ENCODE assay signal across 8 mouse cellular contexts in the genomic region with DNA sequence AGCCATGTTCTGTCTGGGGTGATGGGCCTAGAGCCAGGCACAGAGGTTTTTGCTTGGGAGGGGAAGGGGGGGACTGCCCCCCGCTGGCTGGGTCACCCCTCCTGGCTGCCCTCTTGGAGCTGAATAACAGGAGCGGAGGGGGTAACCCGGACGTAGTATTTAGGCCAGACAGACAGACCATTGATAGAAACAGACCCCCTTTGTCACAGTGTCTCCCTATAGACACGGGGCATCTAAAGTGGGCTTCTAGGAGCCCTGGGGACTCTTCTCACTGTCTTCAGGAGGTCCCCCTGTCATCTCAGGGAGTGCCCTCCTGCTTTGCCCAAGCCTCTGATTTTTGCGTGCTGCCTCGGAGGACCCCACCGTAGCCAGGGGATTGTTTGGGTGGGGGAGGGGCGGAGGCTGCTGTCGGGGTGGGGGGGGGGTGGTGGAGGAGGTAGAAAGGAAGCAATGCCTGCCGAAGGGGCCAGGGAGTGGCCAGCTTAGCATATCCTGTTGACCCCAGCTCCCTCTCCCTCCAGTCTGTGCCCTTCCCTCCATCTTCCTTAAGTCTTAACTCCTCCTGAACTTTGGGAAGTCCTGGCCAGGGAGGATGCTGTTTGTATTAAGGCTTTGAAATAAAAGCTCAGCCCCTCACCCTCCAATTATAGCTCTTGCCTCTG. TPM values are rescaled to one million over a fixed set of nuclear protein-coding genes. Genes with fewer than 3 reads are reported as not detected.
A peak's percentile ranks its signal among the peaks of the same experiment; 100 is the strongest.
DNase-seq lines count a peak whose midpoint lies in the region; ATAC-seq and TF ChIP-seq lines count a peak whose summit lies in the region.

No protein-coding gene starts in this region.

- H3K36me3 ChIP-seq in lung, postnatal 0 days (ENCODE audit: insufficient read depth, low read length): peaks cover 12% of the 10 kb centered on the region
- peaks cover 8% of the 10 kb centered on the region; the same call in 1 of the 2 replicates for H3K36me3 ChIP-seq in limb, embryonic 11.5 days (ENCODE audit: control insufficient read depth, insufficient read depth, low read length)
- peaks cover 19% of the 10 kb centered on the region for H3K36me3 ChIP-seq in stomach, embryonic 15.5 days

- TF ChIP-seq EP300 in lung, postnatal 0 days (IDR thresholded peaks at IDR 0.05): no peak

- H3K9me3 ChIP-seq in lung, postnatal 0 days (ENCODE audit: low read length): no peaks in the 10 kb centered on the region
- H3K9me3 ChIP-seq in limb, embryonic 11.5 days (ENCODE audit: control insufficient read depth, low read length): no peaks in the 10 kb centered on the region
- H3K9me3 ChIP-seq in stomach, embryonic 15.5 days: no peaks in the 10 kb centered on the region

- no peak for TF ChIP-seq CTCF in lung, postnatal 0 days (IDR thresholded peaks at IDR 0.05)

- peak overlapping the region; percentile 84; the same call in 1 of the 2 replicates for H3K27ac ChIP-seq in lung, postnatal 0 days (ENCODE audit: low read length)
- peak overlapping the region; percentile 90; the same call in 1 of the 2 replicates for H3K27ac ChIP-seq in limb, embryonic 11.5 days (replicated peaks; ENCODE audit: low read depth, low read length)
- peak overlapping the region; percentile 93 for H3K27ac ChIP-seq in stomach, embryonic 15.5 days

- WGBS in lung, postnatal 0 days: 24% methylated on average over 5 of the region's 11 CpGs
- whole genome bisulfite sequencing in limb, embryonic 11.5 days: 9% methylated on average over 11 of the region's 11 CpGs
- 19% methylated on average over 11 of the region's 11 CpGs for WGBS in stomach, embryonic 15.5 days

- peak overlapping the region; percentile 29; the same call in 1 of the 2 replicates for H3K9ac ChIP-seq in lung, postnatal 0 days (replicated peaks; ENCODE audit: low read depth)
- peak overlapping the region; percentile 36; the same call in 1 of the 2 replicates for H3K9ac ChIP-seq in limb, embryonic 11.5 days (ENCODE audit: low read length)
- peak overlapping the region; percentile 17; the same call in 1 of the 2 replicates for H3K9ac ChIP-seq in stomach, embryonic 15.5 days

- peak overlapping the region; percentile 98 for H3K4me2 ChIP-seq in lung, postnatal 0 days (replicated peaks; ENCODE audit: low read depth, low read length)
- H3K4me2 ChIP-seq in limb, embryonic 11.5 days (ENCODE audit: low read depth, severe bottlenecking): peak overlapping the region; percentile 89
- peak overlapping the region; percentile 99 for H3K4me2 ChIP-seq in stomach, embryonic 15.5 days

- H3K27me3 ChIP-seq in lung, postnatal 0 days (replicated peaks; ENCODE audit: insufficient read depth, low read length): no peaks in the 10 kb centered on the region
- no peaks in the 10 kb centered on the region for H3K27me3 ChIP-seq in limb, embryonic 11.5 days (ENCODE audit: control insufficient read depth, insufficient read depth, low read length)
- H3K27me3 ChIP-seq in stomach, embryonic 15.5 days (replicated peaks): no peaks in the 10 kb centered on the region

- H3K4me3 ChIP-seq in lung, postnatal 0 days (ENCODE audit: low read depth, low read length): peak overlapping the region; percentile 10; the same call in 1 of the 2 replicates
- no peak overlapping the region for H3K4me3 ChIP-seq in limb, embryonic 11.5 days (ENCODE audit: low read depth, low read length)
- peak overlapping the region; percentile 78 for H3K4me3 ChIP-seq in stomach, embryonic 15.5 days (replicated peaks)

- peaks cover 47% of the 10 kb centered on the region for H3K4me1 ChIP-seq in lung, postnatal 0 days (ENCODE audit: insufficient read depth, low read depth, low read length)
- H3K4me1 ChIP-seq in limb, embryonic 11.5 days (ENCODE audit: control insufficient read depth, insufficient read depth, low read length): peaks cover 90% of the 10 kb centered on the region
- H3K4me1 ChIP-seq in stomach, embryonic 15.5 days: peaks cover 93% of the 10 kb centered on the region

- DNase-seq in adrenal gland, postnatal 14 days: peak; percentile 12
- DNase-seq in adrenal gland, adult (ENCODE audit: inconsistent age in 2 of 2, low spot score in 1 of 2): no peak
- peak; percentile 52 for DNase-seq in lung, postnatal 0 days (ENCODE audit: low spot score)
- DNase-seq in lung, postnatal 10 days: no peak
- DNase-seq in limb, embryonic 11.5 days (ENCODE audit: low spot score): no peak
- DNase-seq in frontal cortex, adult 2 months (ENCODE audit: extremely low spot score in 1 of 2, low spot score in 1 of 2): no peak
- no peak for DNase-seq in cerebellum, adult 18-20 months

- ATAC-seq in lung, postnatal 0 days: no peak
- no peak for ATAC-seq in limb, embryonic 11.5 days (ENCODE audit: insufficient number of reproducible peaks, low FRiP score, low TSS enrichment, low read depth)
- ATAC-seq in stomach, embryonic 15.5 days (ENCODE audit: insufficient read depth, low FRiP score, low read depth): no peak

RNA-seq across cellular contexts. Expression of a gene that starts 17.3 kb away (rescaled TPM):
- total RNA-seq in adrenal gland, postnatal 14 days (2021): not detected in 2 replicates
- polyA plus RNA-seq in lung, postnatal 0 days (2015; fragmentation: Nextera tagmentation; extraction: Ambion mirVana): 0.56 and 1.0 TPM in 2 replicates
- 0.40 TPM in 1 of 2 replicates, not detected in the other for polyA plus RNA-seq in limb, embryonic 11.5 days (2014; fragmentation: Nextera tagmentation; extraction: Ambion mirVana)
- polyA plus RNA-seq in stomach, embryonic 15.5 days (2015; fragmentation: Nextera tagmentation; extraction: Ambion mirVana): 0.42 and 0.43 TPM in 2 replicates
- polyA plus RNA-seq in frontal cortex, adult 2 months (2012; rRNA removed): 2.9 and 3.3 TPM in 2 replicates

RNA-seq across cellular contexts. Expression of a gene that starts 37.9 kb away (rescaled TPM):
- 24.5 and 29.3 TPM in 2 replicates for total RNA-seq in adrenal gland, postnatal 14 days (2021)
- polyA plus RNA-seq in lung, postnatal 0 days (2015; fragmentation: Nextera tagmentation; extraction: Ambion mirVana): 26.2 and 28.8 TPM in 2 replicates
- 46.7 and 48.7 TPM in 2 replicates for polyA plus RNA-seq in limb, embryonic 11.5 days (2014; fragmentation: Nextera tagmentation; extraction: Ambion mirVana)
- 34.0 and 41.0 TPM in 2 replicates for polyA plus RNA-seq in stomach, embryonic 15.5 days (2015; fragmentation: Nextera tagmentation; extraction: Ambion mirVana)
- polyA plus RNA-seq in frontal cortex, adult 2 months (2012; rRNA removed): 6.4 and 7.9 TPM in 2 replicates

RNA-seq across cellular contexts. Expression of a gene that starts 57.9 kb away (rescaled TPM):
- total RNA-seq in adrenal gland, postnatal 14 days (2021): 3.5 and 5.8 TPM in 2 replicates
- 2.5 and 2.6 TPM in 2 replicates for polyA plus RNA-seq in lung, postnatal 0 days (2015; fragmentation: Nextera tagmentation; extraction: Ambion mirVana)
- polyA plus RNA-seq in limb, embryonic 11.5 days (2014; fragmentation: Nextera tagmentation; extraction: Ambion mirVana): 58.7 and 63.4 TPM in 2 replicates
- polyA plus RNA-seq in stomach, embryonic 15.5 days (2015; fragmentation: Nextera tagmentation; extraction: Ambion mirVana): 28.8 and 30.3 TPM in 2 replicates
- polyA plus RNA-seq in frontal cortex, adult 2 months (2012; rRNA removed): 0.62 and 0.67 TPM in 2 replicates

RNA-seq across cellular contexts. Expression of a gene that starts 58.4 kb away (rescaled TPM):
- total RNA-seq in adrenal gland, postnatal 14 days (2021): 52.0 and 70.5 TPM in 2 replicates
- polyA plus RNA-seq in lung, postnatal 0 days (2015; fragmentation: Nextera tagmentation; extraction: Ambion mirVana): 11.1 and 16.9 TPM in 2 replicates
- 422 and 448 TPM in 2 replicates for polyA plus RNA-seq in limb, embryonic 11.5 days (2014; fragmentation: Nextera tagmentation; extraction: Ambion mirVana)
- 211 and 217 TPM in 2 replicates for polyA plus RNA-seq in stomach, embryonic 15.5 days (2015; fragmentation: Nextera tagmentation; extraction: Ambion mirVana)
- polyA plus RNA-seq in frontal cortex, adult 2 months (2012; rRNA removed): 2.1 and 3.1 TPM in 2 replicates

Comparison
In these comparisons a context has a peak if more than half of its experiments do, and no peak if none do; other contexts are left out.
1. DNase-seq: peak in adrenal gland, postnatal 14 days (single experiment) and lung, postnatal 0 days (single experiment); none in adrenal gland, adult (0 of 2), lung, postnatal 10 days (single experiment), limb, embryonic 11.5 days (single experiment), frontal cortex, adult 2 months (0 of 2) and cerebellum, adult 18-20 months (0 of 2).
2. Peak in every context shown above with its lines, with median percentiles within 50 percentile points of each other: H3K27ac ChIP-seq, H3K4me2 ChIP-seq and H3K9ac ChIP-seq.